Mouse (Mus musculus): ENCODE data around the gene Gtsf1l. TPM values are rescaled to one million over a fixed set of nuclear protein-coding genes. Genes with fewer than 3 reads are reported as not detected.

Gene Gtsf1l
- polyA plus RNA-seq, 2 experiments, result not detected

GRCm38 (mm10) chr2:163049116-163049515 lies 38.5 kb downstream of the Gtsf1l start:
- no peaks in the 10 kb centered on the region for H3K27me3 ChIP-seq (ENCODE audit: control insufficient read depth, insufficient read depth, low read length)
- no peak overlapping the region for H3K9ac ChIP-seq (replicated peaks)
- H3K4me1 ChIP-seq (replicated peaks; ENCODE audit: control insufficient read depth in 2 of 2, insufficient read depth in 2 of 2, low read length in 1 of 2), result peaks cover 5 to 6% of the 10 kb centered on the region in 2 experiments
- no peaks in the 10 kb centered on the region for H3K9me3 ChIP-seq (ENCODE audit: control insufficient read depth, low read length)
- WGBS (ENCODE audit: insufficient replicate concordance), result 76% methylated on average over 2 of the region's 2 CpGs
- no peak overlapping the region for H3K4me2 ChIP-seq (ENCODE audit: low read depth)
- peaks cover 5% of the 10 kb centered on the region for H3K36me3 ChIP-seq (replicated peaks; ENCODE audit: control insufficient read depth, insufficient read depth, low read depth)
- TF ChIP-seq EP300 (IDR thresholded peaks at IDR 0.05; ENCODE audit: low read depth), result no peak
- no peak for TF ChIP-seq CTCF (IDR thresholded peaks at IDR 0.05; ENCODE audit: low read depth)
- DNase-seq (ENCODE audit: low read depth in 3 of 3, low spot score in 3 of 3) (no peak), ATAC-seq (ENCODE audit: insufficient read depth) (no peak)
- H3K27ac ChIP-seq, result no peak overlapping the region
- no peak overlapping the region for H3K4me3 ChIP-seq (ENCODE audit: insufficient read depth in 1 of 2, low read depth in 2 of 2, low read length in 2 of 2)

DNA sequence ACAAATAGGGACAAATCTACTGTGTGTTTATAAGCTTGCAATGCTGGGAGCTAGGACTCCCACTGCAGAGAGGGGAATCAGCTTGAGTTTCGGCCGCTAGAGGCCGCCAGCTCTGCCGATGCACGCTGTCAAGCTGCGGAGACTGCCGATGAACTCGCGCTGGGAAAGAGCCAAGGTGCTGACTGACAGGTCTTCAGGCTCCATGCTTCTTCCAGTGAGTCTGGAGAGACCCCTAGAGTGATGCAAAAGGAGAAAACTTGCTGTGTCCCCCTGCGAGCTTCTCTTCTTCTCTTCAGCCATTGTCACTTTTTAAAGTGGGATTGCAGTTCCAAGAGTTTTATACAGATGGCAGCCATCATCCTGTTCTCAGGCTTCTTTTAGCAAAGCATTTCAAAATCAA lies 39.5 kb downstream of the Gtsf1l start:
- 5% methylated on average over 10 of the region's 10 CpGs for WGBS (ENCODE audit: insufficient replicate concordance)
- Histone ChIP-seq H3K9ac (replicated peaks) (no peak overlapping the region), H3K4me2 (ENCODE audit: low read depth) (peak overlapping the region; percentile 50; the same call in 1 of the 2 replicates), H3K9me3 (ENCODE audit: control insufficient read depth, low read length) (no peaks in the 10 kb centered on the region), H3K4me3 (ENCODE audit: insufficient read depth in 1 of 2, low read depth in 2 of 2, low read length in 2 of 2) (no peak overlapping the region), H3K36me3 (replicated peaks; ENCODE audit: control insufficient read depth, insufficient read depth, low read depth) (peaks cover 5% of the 10 kb centered on the region), H3K27me3 (ENCODE audit: control insufficient read depth, insufficient read depth, low read length) (no peaks in the 10 kb centered on the region), H3K27ac (no peak overlapping the region), H3K4me1 (replicated peaks; ENCODE audit: control insufficient read depth in 2 of 2, insufficient read depth in 2 of 2, low read length in 1 of 2) (no peaks in the 10 kb centered on the region)
- DNase-seq (ENCODE audit: low read depth in 3 of 3, low spot score in 3 of 3), result peak in 1 of 3 experiments; percentile 26
- peak; percentile 93 for TF ChIP-seq CTCF (IDR thresholded peaks at IDR 0.05; ENCODE audit: low read depth)
- no peak for TF ChIP-seq EP300 (IDR thresholded peaks at IDR 0.05; ENCODE audit: low read depth)
- peak; percentile 53; the same call in 1 of the 2 replicates for ATAC-seq (ENCODE audit: insufficient read depth)

DNA sequence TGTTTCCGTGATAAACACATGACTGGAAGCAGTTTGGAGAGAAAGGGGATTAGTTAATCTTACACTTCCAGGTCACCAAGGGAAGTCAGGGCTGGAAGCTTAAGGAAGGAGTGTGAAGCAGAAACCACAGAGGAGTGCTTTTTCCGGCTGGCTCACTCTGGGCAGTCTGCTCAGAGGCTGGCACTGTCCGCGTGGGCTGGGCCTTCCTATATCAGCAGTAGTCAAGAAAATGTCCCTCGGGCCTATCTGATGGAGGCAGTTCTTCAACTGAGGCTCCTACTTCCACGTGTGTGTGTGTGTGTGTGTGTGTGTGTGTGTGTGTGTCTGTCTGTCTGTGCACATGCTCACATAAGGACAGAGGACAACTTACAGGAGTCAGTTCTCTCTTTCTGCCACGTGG lies 47.7 kb downstream of the Gtsf1l start:
- H3K36me3 ChIP-seq (replicated peaks; ENCODE audit: control insufficient read depth, insufficient read depth, low read depth), result peaks cover 10% of the 10 kb centered on the region

More for the DNA sequence above, 47.7 kb downstream of the Gtsf1l start:
- H3K9me3 ChIP-seq (ENCODE audit: control insufficient read depth, low read length), result no peaks in the 10 kb centered on the region
- ATAC-seq (ENCODE audit: insufficient read depth), result no peak
- no peaks in the 10 kb centered on the region for H3K27me3 ChIP-seq (ENCODE audit: control insufficient read depth, insufficient read depth, low read length)
- no peak overlapping the region for H3K4me3 ChIP-seq (ENCODE audit: insufficient read depth in 1 of 2, low read depth in 2 of 2, low read length in 2 of 2)
- no peak for DNase-seq (ENCODE audit: low read depth in 3 of 3, low spot score in 3 of 3)
- H3K4me1 ChIP-seq (replicated peaks; ENCODE audit: control insufficient read depth in 2 of 2, insufficient read depth in 2 of 2, low read length in 1 of 2), result no peaks in the 10 kb centered on the region
- H3K9ac ChIP-seq (replicated peaks), result no peak overlapping the region
- H3K4me2 ChIP-seq (ENCODE audit: low read depth), result no peak overlapping the region
- 50% methylated on average over 7 of the region's 7 CpGs for WGBS (ENCODE audit: insufficient replicate concordance)
- H3K27ac ChIP-seq, result no peak overlapping the region
- TF ChIP-seq CTCF (IDR thresholded peaks at IDR 0.05; ENCODE audit: low read depth), result no peak
- TF ChIP-seq EP300 (IDR thresholded peaks at IDR 0.05; ENCODE audit: low read depth), result no peak

Small RNAs within 50 kb of the gene (microRNA-seq; reads per million reads assigned to microRNA genes)
- not detected for gene Gm22174
- not detected for gene Mir7003

Other genes with a start within 250 kb of the Gtsf1l start
- 72.5 and 113 TPM in 2 replicates for gene Srsf6, start 156.3 kb downstream of the Gtsf1l start, polyA plus RNA-seq (2012; rRNA removed)
- 80.4 and 94.3 TPM in 2 replicates for gene Srsf6, start 156.3 kb downstream of the Gtsf1l start, polyA plus RNA-seq (2014; fragmentation: Nextera tagmentation; extraction: Ambion mirVana)
- gene L3mbtl1, start 144.4 kb downstream of the Gtsf1l start, polyA plus RNA-seq (2012; rRNA removed), result 0.08 and 0.32 TPM in 2 replicates
- 0.04 TPM in 1 of 2 replicates, not detected in the other for gene L3mbtl1, start 144.4 kb downstream of the Gtsf1l start, polyA plus RNA-seq (2014; fragmentation: Nextera tagmentation; extraction: Ambion mirVana)
- 1.9 and 2.1 TPM in 2 replicates for gene Sgk2, start 100.5 kb downstream of the Gtsf1l start, polyA plus RNA-seq (2012; rRNA removed)
- 3.6 and 4.0 TPM in 2 replicates for gene Sgk2, start 100.5 kb downstream of the Gtsf1l start, polyA plus RNA-seq (2014; fragmentation: Nextera tagmentation; extraction: Ambion mirVana)
- 8.1 and 10.9 TPM in 2 replicates for gene Ift52, start 70.5 kb downstream of the Gtsf1l start, polyA plus RNA-seq (2012; rRNA removed)
- 15.6 and 16.3 TPM in 2 replicates for gene Ift52, start 70.5 kb downstream of the Gtsf1l start, polyA plus RNA-seq (2014; fragmentation: Nextera tagmentation; extraction: Ambion mirVana)
- gene Mybl2, start 33.2 kb downstream of the Gtsf1l start, polyA plus RNA-seq (2012; rRNA removed), result 28.7 and 33.7 TPM in 2 replicates
- 30.8 and 33.5 TPM in 2 replicates for gene Mybl2, start 33.2 kb downstream of the Gtsf1l start, polyA plus RNA-seq (2014; fragmentation: Nextera tagmentation; extraction: Ambion mirVana)
- gene Tox2, start 115.3 kb upstream of the Gtsf1l start, polyA plus RNA-seq (2012; rRNA removed), result 0.71 and 1.4 TPM in 2 replicates
- gene Tox2, start 115.3 kb upstream of the Gtsf1l start, polyA plus RNA-seq (2014; fragmentation: Nextera tagmentation; extraction: Ambion mirVana), result 0.25 and 0.45 TPM in 2 replicates